Comparison of ENCODE assay signal across 32 mouse cellular contexts in genomic region chrX:7524961-7525360, GRCm38 (mm10). TPM values are rescaled to one million over a fixed set of nuclear protein-coding genes. Genes with fewer than 3 reads are reported as not detected.
DNase-seq lines count a peak whose midpoint lies in the region; ATAC-seq and TF ChIP-seq lines count a peak whose summit lies in the region.
"Had no signal": no experiment of that assay in that cellular context is flagged by ENCODE, and none has a peak within 500 bp of the region (broad histone marks: within the 10 kb centered on the region; RNA-seq: fewer than 3 reads in every experiment).

No protein-coding gene starts in this region.

- no peaks in the 10 kb centered on the region for H3K36me3 ChIP-seq in forebrain, embryonic 11.5 days (ENCODE audit: control insufficient read depth, insufficient read depth, low read length)
- H3K36me3 ChIP-seq in forebrain, embryonic 13.5 days (ENCODE audit: poor library complexity, severe bottlenecking), result no peaks in the 10 kb centered on the region
- H3K36me3 ChIP-seq in hindbrain, embryonic 14.5 days (replicated peaks; ENCODE audit: control insufficient read depth, insufficient read depth), result no peaks in the 10 kb centered on the region
- H3K36me3 ChIP-seq: embryonic facial prominence, embryonic 13.5 days; heart, embryonic 10.5 days; heart, embryonic 15.5 days; intestine, embryonic 15.5 days; liver, embryonic 12.5 days had no signal

- TF ChIP-seq CTCF in brain, embryonic 14.5 days (IDR thresholded peaks at IDR 0.05; ENCODE audit: borderline replicate concordance, extremely low read depth, insufficient read depth, insufficient read length), result no peak

- no peaks in the 10 kb centered on the region for H3K9me3 ChIP-seq in forebrain, embryonic 11.5 days (ENCODE audit: control insufficient read depth, low read length)
- H3K9me3 ChIP-seq in forebrain, embryonic 13.5 days (replicated peaks), result no peaks in the 10 kb centered on the region
- no peaks in the 10 kb centered on the region for H3K9me3 ChIP-seq in hindbrain, embryonic 14.5 days (ENCODE audit: control insufficient read depth, low read length)
- H3K9me3 ChIP-seq: embryonic facial prominence, embryonic 13.5 days; heart, embryonic 10.5 days; heart, embryonic 15.5 days; intestine, embryonic 15.5 days; liver, embryonic 12.5 days had no signal

- no peak; the same call in 1 of the 2 replicates for ATAC-seq in forebrain, embryonic 11.5 days (replicated peaks; ENCODE audit: low FRiP score)
- no peak for ATAC-seq in forebrain, embryonic 13.5 days
- no peak for ATAC-seq in hindbrain, embryonic 14.5 days (ENCODE audit: low FRiP score)
- no peak for ATAC-seq in erythroid progenitor cell, adult 5-6 weeks (replicated peaks; ENCODE audit: low FRiP score, poor library complexity, severe bottlenecking)
- ATAC-seq: CD4-positive, CD25-positive, alpha-beta regulatory T cell, adult 4 months; hindbrain, postnatal 0 days; intestine, embryonic 15.5 days; liver, embryonic 12.5 days; liver, postnatal 0 days; midbrain, embryonic 16.5 days had no signal

- no peak for TF ChIP-seq POLR2A in brain, embryonic 14.5 days (IDR thresholded peaks at IDR 0.05; ENCODE audit: borderline replicate concordance, extremely low read depth, insufficient read depth, insufficient read length, poor library complexity, severe bottlenecking)

- DNase-seq in forebrain, embryonic 11.5 days (ENCODE audit: low spot score), result no peak
- DNase-seq in MN1 (ENCODE audit: low spot score), result peak; percentile 63
- peak; percentile 53 for DNase-seq in brain, embryonic 14.5 days (ENCODE audit: low read depth)
- peak; percentile 3 for DNase-seq in forelimb bud, embryonic 11.5 days (ENCODE audit: low read depth, low spot score)
- no peak for DNase-seq in hindbrain, embryonic 14.5 days (ENCODE audit: low spot score)
- DNase-seq: adrenal gland, postnatal 25 days; cerebellum, postnatal 10 days; gastrocnemius, postnatal 25 days; heart, adult 11 months; kidney, adult 2 months; kidney, postnatal 4 days; left cerebral cortex, postnatal 4 days; liver, postnatal 0 days; lung, postnatal 4 days; right cerebral cortex, postnatal 4 days; thymus, postnatal 4 days had no signal

- no peaks in the 10 kb centered on the region for H3K4me1 ChIP-seq in forebrain, embryonic 11.5 days (replicated peaks; ENCODE audit: control insufficient read depth, insufficient read depth, low read length)
- 0 out of 2 replicates have a peak, but pooled peaks cover 7% of the 10 kb centered on the region for H3K4me1 ChIP-seq in forebrain, embryonic 13.5 days
- H3K4me1 ChIP-seq in hindbrain, embryonic 14.5 days (replicated peaks; ENCODE audit: control insufficient read depth, insufficient read depth, low read length), result no peaks in the 10 kb centered on the region
- H3K4me1 ChIP-seq: embryonic facial prominence, embryonic 13.5 days; heart, embryonic 10.5 days; heart, embryonic 15.5 days; intestine, embryonic 15.5 days; liver, embryonic 12.5 days had no signal

- H3K27me3 ChIP-seq in forebrain, embryonic 11.5 days (ENCODE audit: control insufficient read depth, insufficient read depth, low read length), result no peaks in the 10 kb centered on the region
- H3K27me3 ChIP-seq in forebrain, embryonic 13.5 days, result no peaks in the 10 kb centered on the region
- H3K27me3 ChIP-seq in hindbrain, embryonic 14.5 days (ENCODE audit: control insufficient read depth, insufficient read depth, low read length), result no peaks in the 10 kb centered on the region
- H3K27me3 ChIP-seq: embryonic facial prominence, embryonic 13.5 days; heart, embryonic 15.5 days; intestine, embryonic 15.5 days; liver, embryonic 12.5 days had no signal

- no peak overlapping the region for H3K4me3 ChIP-seq in forebrain, embryonic 11.5 days (ENCODE audit: low read depth, low read length)
- H3K4me3 ChIP-seq in forebrain, embryonic 13.5 days, result no peak overlapping the region
- no peak overlapping the region for H3K4me3 ChIP-seq in hindbrain, embryonic 14.5 days (replicated peaks; ENCODE audit: low read length)
- H3K4me3 ChIP-seq: embryonic facial prominence, embryonic 13.5 days; heart, embryonic 10.5 days; heart, embryonic 15.5 days; intestine, embryonic 15.5 days; liver, embryonic 12.5 days had no signal

- no peak overlapping the region for H3K9ac ChIP-seq in forebrain, embryonic 11.5 days (ENCODE audit: low read length)
- H3K9ac ChIP-seq in forebrain, embryonic 13.5 days, result no peak overlapping the region
- H3K9ac ChIP-seq in hindbrain, embryonic 14.5 days, result no peak overlapping the region
- H3K9ac ChIP-seq: embryonic facial prominence, embryonic 13.5 days; heart, embryonic 15.5 days; intestine, embryonic 15.5 days; liver, embryonic 12.5 days; liver, postnatal 0 days had no signal

- peak overlapping the region; percentile 42; the same call in 1 of the 2 replicates for H3K27ac ChIP-seq in forebrain, embryonic 11.5 days (ENCODE audit: low read depth, low read length)
- H3K27ac ChIP-seq in forebrain, embryonic 13.5 days, result no peak overlapping the region; the same call in 1 of the 2 replicates
- no peak overlapping the region for H3K27ac ChIP-seq in hindbrain, embryonic 14.5 days
- H3K27ac ChIP-seq: embryonic facial prominence, embryonic 13.5 days; heart, embryonic 10.5 days; heart, embryonic 15.5 days; hindbrain, postnatal 0 days; intestine, embryonic 15.5 days; kidney, postnatal 0 days; liver, embryonic 12.5 days had no signal

- no peak overlapping the region for H3K4me2 ChIP-seq in forebrain, embryonic 11.5 days (ENCODE audit: low read depth, low read length, severe bottlenecking)
- no peak overlapping the region for H3K4me2 ChIP-seq in forebrain, embryonic 13.5 days
- no peak overlapping the region for H3K4me2 ChIP-seq in hindbrain, embryonic 14.5 days (replicated peaks)
- H3K4me2 ChIP-seq: embryonic facial prominence, embryonic 13.5 days; heart, embryonic 15.5 days; intestine, embryonic 15.5 days; liver, embryonic 12.5 days had no signal

- 23% methylated on average over 3 of the region's 3 CpGs for WGBS in forebrain, embryonic 11.5 days
- 14% methylated on average over 3 of the region's 3 CpGs for WGBS in forebrain, embryonic 13.5 days
- WGBS in hindbrain, embryonic 14.5 days, result 35% methylated on average over 3 of the region's 3 CpGs

RNA-seq across cellular contexts. Expression of gene Foxp3, which starts 48.5 kb away (rescaled TPM):
- not detected in 2 replicates for polyA plus RNA-seq in forebrain, embryonic 11.5 days (2014; fragmentation: Nextera tagmentation; extraction: Ambion mirVana)
- polyA plus RNA-seq in forebrain, embryonic 13.5 days (2015; fragmentation: Nextera tagmentation; extraction: Ambion mirVana), result 0.08 TPM in 1 of 2 replicates, not detected in the other
- polyA plus RNA-seq in brain, embryonic 14.5 days (2012; rRNA removed), result 0.07 and 0.13 TPM in 2 replicates
- polyA plus RNA-seq in hindbrain, embryonic 14.5 days (2014; fragmentation: Nextera tagmentation; extraction: Ambion mirVana), result 0.09 and 0.25 TPM in 2 replicates
- total RNA-seq in erythroid progenitor cell, adult 5-6 weeks (2015; ENCODE audit: low replicate concordance), result 2.2 and 3.8 TPM in 2 replicates
- not detected in 2 replicates for total RNA-seq in erythroid progenitor cell, adult 5-6 weeks (2017; ENCODE audit: low replicate concordance)
- total RNA-seq: adrenal gland, adult 18-20 months; adrenal gland, postnatal 25 days; heart, postnatal 25 days; hindbrain, postnatal 0 days; megakaryocyte-erythroid progenitor cell, adult 5-6 weeks had no signal
- polyA plus RNA-seq: embryonic facial prominence, embryonic 13.5 days; heart, embryonic 10.5 days; heart, embryonic 15.5 days; hindbrain, embryonic 11.5 days; intestine, embryonic 15.5 days; kidney, postnatal 0 days; liver, postnatal 0 days; midbrain, embryonic 16.5 days; neural tube, embryonic 11.5 days had no signal

RNA-seq across cellular contexts. Expression of gene Ppp1r3f, which starts 49.1 kb away (rescaled TPM):
- 2.2 and 3.3 TPM in 2 replicates for polyA plus RNA-seq in forebrain, embryonic 11.5 days (2014; fragmentation: Nextera tagmentation; extraction: Ambion mirVana)
- polyA plus RNA-seq in forebrain, embryonic 13.5 days (2015; fragmentation: Nextera tagmentation; extraction: Ambion mirVana), result 3.0 and 3.6 TPM in 2 replicates
- 9.6 and 9.8 TPM in 2 replicates for polyA plus RNA-seq in brain, embryonic 14.5 days (2012; rRNA removed)
- 5.0 and 7.5 TPM in 2 replicates for polyA plus RNA-seq in hindbrain, embryonic 14.5 days (2014; fragmentation: Nextera tagmentation; extraction: Ambion mirVana)
- total RNA-seq in erythroid progenitor cell, adult 5-6 weeks (2015; ENCODE audit: low replicate concordance), result 10.1 TPM in 1 of 2 replicates, not detected in the other
- 0.26 TPM in 1 of 2 replicates, not detected in the other for total RNA-seq in erythroid progenitor cell, adult 5-6 weeks (2017; ENCODE audit: low replicate concordance)

Comparison
In these comparisons a context has a peak if more than half of its experiments do, and no peak if none do; other contexts are left out.
1. DNase-seq: peak in MN1 (single experiment), brain, embryonic 14.5 days (single experiment) and forelimb bud, embryonic 11.5 days (single experiment); none in forebrain, embryonic 11.5 days (single experiment) and hindbrain, embryonic 14.5 days (single experiment).